Mouse (Mus musculus): Measurements from ENCODE around the gene Fam131a.

The Fam131a gene

DNA sequence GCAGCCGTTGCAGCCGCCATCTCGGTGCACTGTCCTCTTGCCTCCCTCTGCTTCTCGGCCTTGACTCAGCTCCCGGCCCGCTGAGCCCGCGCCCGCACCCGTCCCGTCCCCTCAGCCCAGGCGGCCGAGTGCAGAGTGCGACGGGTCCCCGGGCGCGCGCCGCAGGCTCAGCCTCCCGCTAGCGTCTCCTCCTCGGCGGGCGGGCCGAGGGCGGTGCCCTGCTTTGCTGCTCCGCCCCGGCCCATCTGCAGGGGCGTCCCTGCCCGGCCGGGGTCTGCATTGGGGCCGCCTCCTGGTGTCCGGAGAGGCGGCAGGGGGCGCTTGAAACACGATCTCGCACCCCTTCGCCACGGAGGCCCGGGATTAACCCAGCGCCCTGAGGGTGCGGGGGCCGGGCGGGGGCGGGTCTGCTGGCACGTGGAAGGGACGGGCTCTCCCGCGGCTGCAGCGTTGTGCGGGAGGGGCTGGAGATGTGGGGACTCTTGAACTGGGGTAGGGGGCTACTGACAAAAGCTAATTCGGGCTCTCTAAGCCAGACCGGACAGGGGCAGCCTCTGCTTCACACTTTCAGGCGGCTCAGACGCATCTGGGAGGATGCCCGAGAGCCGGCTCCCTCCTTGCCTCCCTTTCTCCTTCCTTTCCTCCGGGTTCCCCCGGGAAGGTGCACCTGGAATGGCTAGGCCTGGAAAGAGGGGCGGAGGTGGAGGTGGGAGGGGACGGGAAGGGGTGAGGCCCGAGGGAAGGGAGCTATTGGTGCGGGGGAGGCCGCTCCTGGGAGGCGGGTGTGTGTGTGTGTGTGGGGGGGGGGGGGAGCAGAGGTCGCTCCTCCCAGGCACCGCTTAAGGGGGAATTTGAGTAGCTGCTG lies 23.2 kb downstream of the Fam131a start:
- peak; percentile 73 for DNase-seq (ENCODE audit: low spot score)

DNA sequence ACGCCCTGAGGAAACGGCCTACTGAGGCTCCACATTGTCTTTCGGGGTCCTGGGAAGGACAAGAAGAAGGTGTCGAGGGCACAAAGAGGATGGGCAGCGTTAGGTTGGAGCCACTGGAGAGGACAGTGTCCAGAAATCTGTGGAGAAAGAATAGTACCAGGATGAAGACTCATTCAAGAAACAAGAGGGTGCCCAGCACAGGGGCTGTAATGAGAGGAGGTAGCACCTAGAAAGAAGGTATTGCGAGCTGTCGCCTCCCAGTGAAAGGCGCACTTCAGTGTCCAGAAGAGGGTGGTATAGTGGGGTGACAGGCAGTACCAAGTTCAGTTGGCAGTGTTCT lies 23.8 kb downstream of the Fam131a start:
- DNase-seq (ENCODE audit: low spot score), result no peak

DNA sequence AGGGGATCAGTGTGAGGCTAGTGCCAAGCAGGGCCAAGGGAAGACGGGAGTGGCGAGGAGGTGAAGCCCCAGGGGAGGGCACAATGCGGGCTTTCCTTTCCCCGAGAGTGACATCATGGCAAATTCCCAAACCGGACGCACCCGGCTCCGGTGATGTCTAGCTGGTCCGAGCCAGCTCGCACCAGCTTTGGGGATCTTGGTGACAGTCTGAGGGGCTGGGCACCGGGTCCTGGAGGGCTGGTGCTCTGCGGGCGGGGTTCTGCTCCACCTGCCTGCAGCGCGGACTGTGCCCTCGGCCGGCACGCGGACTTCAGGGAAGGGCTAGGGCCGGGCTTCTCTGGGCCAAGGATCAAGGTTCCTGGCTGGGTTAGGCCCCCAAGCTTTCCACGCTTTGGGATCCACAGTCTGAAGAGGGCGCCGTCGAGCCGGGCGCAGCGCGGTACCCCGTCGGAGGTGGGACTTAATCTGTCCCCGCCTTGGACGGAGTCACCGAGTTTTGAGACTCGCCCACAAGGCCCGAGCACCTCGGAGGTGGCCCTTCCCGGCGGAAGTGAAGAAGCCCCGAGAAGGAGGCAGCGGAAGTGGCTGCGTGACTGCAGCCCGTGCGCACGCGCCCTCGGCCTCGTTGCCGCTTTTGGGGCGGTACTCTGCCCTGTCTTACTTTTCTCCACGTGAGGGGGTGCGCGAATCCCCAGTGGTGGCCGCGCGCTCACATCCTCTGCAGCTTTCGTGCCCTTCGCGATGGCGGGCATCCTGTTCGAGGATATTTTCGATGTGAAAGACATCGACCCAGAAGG lies 24.3 kb downstream of the Fam131a start, which contains the start of the genes Polr2h and Clcn2:
Gene Polr2h, plus strand, starts transcription at position 485 of the 797 bp plus-strand sequence.
Gene Clcn2, minus strand, starts transcription at position 566 of the 797 bp plus-strand sequence.
- DNase-seq (ENCODE audit: low spot score), result peak; percentile 93

DNA sequence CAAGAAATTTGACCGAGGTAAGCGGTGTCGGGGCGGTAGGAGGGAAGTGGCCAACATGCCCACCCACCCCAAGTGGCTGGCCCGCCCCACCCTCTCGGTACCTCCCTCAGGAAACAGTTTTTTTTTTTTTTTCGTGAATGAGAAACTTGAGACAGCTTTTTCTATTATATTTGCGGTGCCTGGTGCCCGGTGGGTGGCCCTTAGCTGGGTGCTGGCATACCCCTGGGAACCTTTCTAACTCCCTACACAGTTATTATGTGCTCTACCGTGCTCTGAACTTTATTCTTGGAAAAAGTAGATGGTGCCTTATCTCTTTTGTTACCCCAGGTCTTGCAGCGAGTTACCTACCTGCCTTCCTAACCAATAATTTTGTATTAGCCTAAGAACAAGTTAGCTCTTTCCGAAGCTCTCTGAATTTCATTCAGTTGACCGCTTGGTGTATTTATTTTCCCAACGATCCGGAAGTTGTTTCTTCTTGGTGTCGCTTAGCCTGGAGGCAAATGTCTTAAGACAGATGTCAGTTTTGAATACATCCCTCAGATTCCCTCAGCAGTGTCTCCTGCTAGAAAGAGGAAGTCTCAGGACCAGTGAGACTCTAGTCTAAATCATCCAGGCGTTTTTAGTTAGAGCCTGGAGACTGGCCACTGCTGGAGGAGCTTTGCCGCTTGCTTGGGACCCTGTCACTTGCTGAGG lies 25.1 kb downstream of the Fam131a start:
- DNase-seq (ENCODE audit: low spot score), result no peak

DNA sequence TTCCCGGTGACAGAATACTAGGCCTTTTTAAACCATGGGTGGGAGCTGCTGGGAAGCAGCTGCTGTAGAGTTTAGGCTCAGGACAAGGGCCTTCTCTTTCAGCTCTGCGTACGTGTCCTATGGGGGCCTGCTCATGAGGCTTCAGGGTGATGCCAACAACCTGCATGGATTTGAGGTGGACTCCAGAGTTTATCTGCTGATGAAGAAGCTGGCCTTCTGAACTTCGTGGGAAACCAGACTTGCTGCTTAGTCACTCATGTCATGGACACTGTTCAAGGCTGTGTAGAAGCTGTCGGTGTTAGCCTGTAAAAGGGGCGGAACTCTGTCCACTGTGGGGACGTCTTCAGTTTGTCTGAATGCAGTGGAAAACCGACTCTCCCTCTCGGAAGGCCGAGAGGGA lies 28.8 kb downstream of the Fam131a start:
- no peak for DNase-seq (ENCODE audit: low spot score)

DNA sequence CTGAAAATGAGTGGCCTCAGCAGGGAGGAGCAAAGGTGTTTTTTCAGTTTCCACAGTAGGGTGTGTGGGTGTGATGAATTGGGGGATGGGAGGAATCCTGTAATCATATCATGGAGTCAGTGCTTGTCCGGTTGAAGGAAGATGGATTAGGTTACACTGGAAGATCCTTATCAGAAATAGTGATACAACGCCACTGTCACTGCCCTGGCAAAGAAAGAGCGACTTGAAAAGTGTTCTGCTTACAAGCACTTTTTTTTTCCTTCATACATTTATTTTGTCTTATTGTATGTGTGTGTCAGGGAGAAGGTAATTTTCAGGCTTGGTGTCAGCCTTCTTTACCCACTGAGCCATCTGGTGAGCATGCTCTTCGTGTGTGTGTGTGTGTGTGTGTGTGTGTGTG lies 29.7 kb downstream of the Fam131a start:
- DNase-seq (ENCODE audit: low spot score), result no peak

DNA sequence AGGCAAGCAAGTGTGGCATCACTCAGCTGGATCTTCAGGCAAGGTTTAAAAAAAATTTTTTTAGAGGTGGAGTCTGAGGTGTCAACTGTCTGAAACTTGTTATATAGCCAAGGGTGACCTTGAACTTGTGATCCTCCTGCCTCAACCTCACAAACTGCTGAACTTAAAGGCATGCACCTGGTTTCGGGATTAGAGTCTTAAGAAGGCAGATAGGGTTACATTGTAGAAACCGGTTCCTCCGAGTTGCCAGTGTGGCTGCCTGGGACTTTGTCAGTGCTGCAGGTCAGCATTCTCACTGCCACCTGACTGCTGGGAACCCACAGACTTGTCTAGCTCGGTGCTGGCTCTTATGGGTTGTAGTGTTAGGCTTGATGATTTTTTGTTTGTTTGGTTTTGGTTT lies 30.2 kb downstream of the Fam131a start:
- no peak for DNase-seq (ENCODE audit: low spot score)

DNA sequence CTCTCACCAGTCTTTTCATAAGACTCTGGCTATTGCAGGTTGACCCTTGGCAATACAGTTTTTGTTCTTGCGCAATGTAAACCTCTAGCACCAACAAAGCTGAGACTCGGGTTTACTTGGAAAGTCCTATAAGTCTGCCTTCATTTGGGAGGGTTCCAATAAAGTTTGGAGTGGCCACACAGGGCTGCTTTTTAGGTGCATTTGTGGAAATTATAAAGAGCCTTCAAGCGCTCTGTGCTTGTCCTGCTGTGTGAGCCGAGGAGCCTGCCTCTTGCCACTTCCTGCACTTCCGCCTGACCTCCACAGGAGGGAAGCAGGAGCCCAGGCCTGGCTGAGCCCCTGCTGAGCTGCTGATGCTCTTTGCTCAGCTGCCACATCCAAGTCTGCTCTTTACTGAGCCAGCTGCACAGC lies 31.3 kb downstream of the Fam131a start:
- DNase-seq (ENCODE audit: low spot score), result no peak

DNA sequence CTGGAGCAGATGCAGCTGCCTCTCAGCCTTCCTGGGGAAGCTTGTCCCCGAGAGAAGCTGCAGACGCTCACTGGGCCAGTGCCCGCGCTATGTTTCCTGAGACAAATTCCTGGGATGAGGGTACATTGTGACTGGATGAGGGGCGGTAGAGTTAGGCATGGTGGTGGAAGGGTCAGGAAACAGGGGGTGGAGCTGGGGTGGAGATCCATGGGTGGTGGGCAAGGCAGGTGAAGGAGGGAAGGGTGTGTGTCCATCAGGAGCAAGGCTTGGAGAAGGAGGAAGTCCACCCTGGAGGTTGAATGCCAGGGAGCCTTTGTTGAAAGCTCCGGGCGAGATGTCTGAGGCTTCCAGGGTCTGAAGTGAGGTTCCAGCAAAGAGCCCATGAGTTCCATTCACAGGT lies 32.3 kb downstream of the Fam131a start:
- DNase-seq (ENCODE audit: low spot score), result no peak

DNA sequence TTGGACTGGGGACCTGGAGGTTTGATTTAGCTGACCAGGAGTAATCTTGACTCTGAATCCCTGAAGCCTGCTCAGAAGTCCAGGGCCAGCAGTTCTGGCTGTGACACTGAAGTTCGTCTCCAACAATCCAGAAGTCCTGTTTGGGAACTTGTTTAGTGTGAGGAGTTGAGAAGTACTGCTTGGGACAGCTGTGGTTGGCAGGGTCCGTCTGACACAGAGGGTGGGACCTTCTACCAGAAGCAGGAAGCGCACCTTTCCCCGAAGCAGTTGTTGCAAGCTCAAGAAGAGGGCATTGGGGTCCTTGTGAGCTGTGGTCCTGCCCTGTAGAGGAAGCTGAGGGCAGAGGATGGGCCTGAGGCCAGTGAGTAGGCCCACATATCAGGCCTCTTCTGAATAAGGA lies 32.7 kb downstream of the Fam131a start:
- no peak for DNase-seq (ENCODE audit: low spot score)

DNA sequence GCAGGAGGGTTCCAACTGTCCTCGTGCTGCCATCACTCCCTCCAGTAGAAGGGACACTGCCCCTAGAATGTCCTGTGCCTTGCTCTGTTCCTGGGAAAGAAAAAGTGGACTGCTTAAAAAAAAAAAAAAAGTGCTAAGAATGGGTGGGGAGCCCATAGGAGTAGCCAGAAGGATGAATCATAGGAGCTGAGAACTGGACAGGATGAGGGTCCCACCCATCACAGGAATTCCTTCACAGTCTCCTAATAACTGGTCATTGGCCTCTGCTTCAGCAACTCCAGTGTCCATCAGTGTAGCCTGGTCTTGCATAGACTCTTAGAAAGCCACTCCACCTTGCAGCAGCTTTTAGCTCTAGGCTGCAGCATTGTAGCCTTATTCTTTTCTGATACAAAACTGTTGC lies 33.3 kb downstream of the Fam131a start:
- DNase-seq (ENCODE audit: low spot score), result no peak

DNA sequence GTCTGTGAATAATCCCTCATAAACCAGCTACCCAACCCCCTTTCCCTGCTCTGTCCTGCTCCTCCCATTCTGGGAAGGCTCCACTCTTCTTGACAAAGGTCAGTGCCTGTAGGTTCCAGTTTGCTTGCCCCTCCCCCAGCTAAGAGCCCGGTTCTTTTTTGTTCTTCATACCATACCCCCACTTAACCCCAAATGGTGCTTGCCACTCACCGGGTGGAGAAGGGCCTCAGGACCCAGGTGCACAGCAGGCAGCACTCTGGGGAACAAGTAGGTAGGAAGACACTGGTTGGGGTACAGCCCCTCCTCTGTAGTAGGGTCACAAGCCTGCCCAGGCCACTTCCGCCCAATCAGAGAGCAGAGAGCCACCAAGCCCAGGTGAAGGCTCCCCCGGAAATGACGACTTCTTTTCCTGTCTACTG lies 37.3 kb downstream of the Fam131a start:
- no peak for DNase-seq (ENCODE audit: low spot score)

DNA sequence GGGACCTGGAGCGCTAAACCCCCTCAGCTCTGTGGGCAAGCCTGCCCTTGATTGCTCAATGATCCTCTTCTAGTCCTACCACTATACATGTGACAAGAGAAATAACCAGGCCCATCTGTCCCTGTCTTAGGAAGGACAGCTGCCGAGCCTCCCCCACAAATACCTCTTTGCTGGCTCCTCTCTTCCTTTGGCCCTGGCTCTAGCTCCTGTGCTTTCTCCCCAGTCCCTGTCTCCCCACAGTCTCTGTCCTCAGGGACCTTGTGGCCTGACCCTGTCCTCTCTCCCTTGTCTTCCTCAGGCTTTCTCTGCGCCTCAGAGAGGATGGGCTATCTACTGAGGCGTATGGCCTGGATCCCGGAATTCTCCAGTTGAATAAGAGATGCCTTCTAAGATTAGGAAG lies 38.6 kb downstream of the Fam131a start:
- DNase-seq (ENCODE audit: low spot score), result no peak

DNA sequence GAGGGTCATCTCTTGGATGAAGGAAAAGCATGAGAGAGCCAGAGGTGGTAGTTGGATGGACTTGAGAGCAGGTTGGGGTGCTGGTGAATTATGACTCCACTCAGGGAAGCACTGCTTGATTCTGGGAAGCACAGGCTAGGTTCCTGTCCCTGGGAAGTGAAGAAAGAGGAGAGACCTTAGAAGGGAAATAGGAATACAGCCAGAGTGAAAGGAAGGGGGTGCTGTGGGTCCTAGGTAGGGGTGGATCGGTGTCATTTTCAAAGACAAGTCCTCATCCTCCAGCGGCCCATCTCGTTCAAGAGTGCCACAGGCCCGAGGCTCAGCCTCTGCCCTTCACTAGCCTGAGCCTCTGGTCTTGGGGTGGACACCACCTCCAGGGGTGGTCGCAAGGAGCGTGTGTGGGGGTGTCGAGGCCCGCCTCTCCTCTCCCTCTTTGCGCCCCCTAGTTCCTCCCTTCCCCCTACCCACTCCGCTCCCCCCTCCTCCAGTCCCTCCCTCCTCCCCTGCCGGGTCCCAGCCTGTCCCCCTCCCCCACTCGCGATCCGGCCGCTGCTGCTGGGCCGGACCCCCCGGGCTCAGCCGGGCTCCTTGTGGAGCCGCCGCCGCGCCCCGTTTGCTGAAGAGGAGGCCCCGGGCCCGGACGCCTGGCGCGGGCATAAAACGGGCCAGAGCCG lies 39.3 kb downstream of the Fam131a start:
- no peak for DNase-seq (ENCODE audit: low spot score)

DNA sequence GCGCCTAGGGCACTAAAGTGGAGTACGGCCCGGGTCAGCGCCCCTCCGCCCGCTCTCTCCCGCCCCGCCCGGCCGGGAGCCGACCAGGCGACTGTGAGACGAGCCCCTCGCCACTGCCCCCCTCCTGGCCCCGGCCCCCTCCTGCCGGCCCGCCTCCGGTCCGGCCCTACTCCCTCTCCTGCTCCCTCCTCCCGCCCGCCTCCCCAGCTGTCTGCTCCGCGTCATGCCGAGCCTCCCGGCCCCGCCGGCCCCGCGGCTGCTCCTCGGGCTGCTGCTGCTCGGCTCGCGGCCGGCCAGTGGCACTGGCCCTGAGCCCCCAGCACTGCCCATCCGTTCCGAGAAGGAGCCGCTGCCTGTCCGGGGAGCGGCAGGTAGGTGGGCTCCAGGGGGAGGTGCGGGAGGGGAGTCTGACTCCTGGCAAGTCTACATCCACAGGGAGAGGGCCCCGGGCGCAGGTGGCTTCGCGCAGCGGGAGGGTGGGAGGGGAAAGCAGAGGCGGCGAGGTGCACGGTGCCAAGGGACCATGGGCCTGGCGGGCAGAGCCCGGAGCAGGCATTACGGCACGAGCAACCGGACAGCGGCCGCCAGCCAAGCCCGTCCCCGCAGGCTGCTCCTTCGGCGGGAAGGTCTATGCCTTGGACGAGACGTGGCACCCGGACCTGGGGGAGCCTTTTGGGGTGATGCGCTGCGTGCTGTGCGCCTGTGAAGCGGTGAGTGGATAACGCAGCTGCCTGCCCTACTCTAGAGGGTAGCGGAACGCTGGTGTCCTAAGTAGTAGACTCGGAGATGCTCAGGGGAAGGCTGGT lies 40.1 kb downstream of the Fam131a start, which contains the start of gene Chrd:
Gene Chrd, plus strand, starts transcription at position 203 of the 806 bp plus-strand sequence.
- DNase-seq (ENCODE audit: low spot score), result no peak

DNA sequence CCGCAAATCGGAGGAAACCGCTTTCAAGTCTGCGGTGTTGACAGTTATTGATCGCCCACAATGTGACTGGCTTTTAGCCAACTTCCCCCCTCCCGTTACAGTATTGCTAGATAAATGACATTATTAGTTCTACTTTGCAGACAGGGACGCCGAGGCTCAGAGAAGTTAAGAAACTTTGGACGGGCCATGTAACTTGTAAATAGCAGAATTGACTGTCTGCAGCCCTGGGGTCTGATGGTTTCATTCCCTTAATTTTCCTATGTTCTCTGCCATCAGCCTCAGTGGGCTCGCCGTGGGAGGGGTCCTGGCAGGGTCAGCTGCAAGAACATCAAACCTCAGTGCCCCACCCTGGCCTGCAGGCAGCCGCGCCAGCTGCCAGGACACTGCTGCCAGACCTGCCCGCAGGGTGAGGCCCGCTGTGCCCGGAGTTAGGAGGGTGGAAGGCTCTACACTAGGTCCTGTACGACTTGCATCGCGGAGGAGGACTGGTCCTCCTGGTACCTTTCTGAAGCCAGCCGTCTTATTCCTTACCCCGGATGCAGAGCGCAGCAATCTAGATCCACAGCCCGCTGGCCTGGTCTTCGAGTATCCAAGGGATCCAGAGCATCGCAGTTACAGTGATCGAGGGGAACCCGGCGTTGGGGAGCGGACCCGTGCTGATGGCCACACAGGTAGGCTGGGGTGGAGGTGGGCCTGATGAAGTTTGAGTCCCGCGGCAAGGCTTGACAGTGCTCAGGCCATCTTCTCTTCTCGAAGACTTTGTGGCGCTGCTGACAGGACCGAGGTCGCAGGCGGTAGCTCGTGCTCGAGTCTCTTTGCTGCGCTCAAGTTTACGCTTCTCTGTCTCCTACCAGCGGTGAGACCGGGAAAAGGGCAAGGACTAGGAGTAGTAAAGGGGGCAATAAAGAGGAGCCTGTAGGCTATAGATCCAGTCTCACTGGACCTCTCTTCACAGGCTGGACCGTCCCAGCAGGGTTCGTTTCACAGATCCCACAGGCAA lies 41.0 kb downstream of the Fam131a start, which contains the start of gene Thpo:
Gene Thpo, minus strand, starts transcription at position 781 of the 1,000 bp plus-strand sequence.
- DNase-seq (ENCODE audit: low spot score), result no peak

DNA sequence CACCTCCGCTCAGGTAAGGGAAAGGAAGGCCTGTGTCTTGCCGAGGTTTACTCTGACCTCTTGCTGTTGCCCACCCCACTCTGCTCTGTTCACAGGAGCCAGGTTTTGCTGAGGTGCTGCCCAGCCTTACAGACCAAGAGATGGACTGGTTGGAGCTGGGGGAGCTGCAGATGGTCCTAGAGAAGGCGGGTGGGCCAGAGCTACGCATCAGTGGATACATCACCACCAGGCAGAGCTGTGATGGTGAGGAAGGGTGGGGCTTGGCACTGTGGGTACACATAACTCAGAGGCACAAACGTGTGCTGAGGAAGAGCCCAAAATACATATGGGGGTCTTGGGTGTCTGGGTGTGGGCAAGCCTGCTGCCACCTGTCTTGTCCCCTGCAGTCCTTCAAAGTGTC lies 42.6 kb downstream of the Fam131a start:
- no peak for DNase-seq (ENCODE audit: low spot score)

DNA sequence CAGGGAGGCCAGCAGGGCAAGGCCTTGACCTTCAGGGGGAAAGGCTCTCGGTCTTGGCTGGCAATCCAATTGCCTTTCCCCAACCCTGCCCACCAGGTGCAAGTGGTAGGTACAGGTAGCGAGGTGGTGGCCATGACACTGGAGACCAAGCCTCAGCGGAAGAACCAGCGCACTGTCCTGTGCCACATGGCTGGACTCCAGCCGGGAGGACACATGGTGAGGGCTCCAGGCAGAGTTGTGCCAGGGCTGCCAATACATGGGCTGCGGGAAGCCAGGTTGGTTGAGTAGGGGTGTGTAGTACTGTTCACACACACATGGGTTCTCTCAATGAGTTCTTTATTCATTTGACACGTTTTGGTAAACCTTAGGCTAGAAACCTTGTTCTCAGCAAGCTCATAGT lies 43.1 kb downstream of the Fam131a start:
- no peak for DNase-seq (ENCODE audit: low spot score)

DNA sequence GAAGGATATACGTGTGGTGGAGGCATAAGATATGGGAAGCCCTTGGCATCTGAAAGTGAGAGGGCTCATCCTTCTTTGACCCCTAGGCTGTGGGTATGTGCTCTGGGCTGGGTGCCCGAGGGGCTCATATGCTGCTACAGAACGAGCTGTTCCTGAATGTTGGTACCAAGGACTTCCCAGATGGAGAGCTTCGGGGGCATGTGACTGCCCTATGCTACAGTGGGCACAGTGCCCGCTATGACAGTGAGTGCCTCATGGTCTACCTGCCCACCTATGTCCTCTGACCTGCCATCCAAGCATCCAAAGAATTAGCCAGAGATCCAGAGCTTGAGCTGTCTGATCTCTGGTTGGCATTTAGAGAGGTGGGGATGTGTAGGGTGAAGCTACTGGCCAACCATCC lies 43.8 kb downstream of the Fam131a start:
- no peak for DNase-seq (ENCODE audit: low spot score)

DNA sequence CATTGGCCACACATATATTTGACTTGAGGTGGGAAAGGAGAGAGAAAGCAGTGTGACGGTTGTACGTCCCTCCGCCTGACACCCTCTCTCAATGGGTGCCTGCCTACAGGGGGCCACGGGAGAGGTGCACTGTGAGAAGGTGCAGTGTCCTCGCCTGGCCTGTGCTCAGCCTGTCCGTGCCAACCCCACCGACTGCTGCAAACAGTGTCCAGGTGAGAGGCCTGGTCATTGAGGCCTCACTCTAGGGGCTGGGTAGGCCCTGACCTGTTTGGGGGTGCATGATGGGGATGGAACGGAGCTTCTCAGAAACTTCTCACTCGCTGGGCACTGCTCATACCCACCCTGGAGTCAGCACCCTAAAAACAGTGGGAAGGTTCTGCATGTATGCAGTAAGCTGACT lies 46.8 kb downstream of the Fam131a start:
- no peak for DNase-seq (ENCODE audit: low spot score)

All from spleen, adult 12 weeks (tissue).